Mouse (Mus musculus) myocyte (in vitro differentiated cells): Measurements from ENCODE around the gene Eepd1.

Experiments used
- POLR2A ChIP-seq: IDR thresholded peaks from one replicate; pipeline ENCODE4 v1.6.1; 2011; ENCODE audit warnings: low read depth, mild to moderate bottlenecking, control low read depth, moderate library complexity; ENCODE audit not compliant: insufficient read length
- POLR2AphosphoS2 ChIP-seq: IDR thresholded peaks from one replicate; pipeline ENCODE4 v1.6.1; 2011; ENCODE audit warnings: low read depth, control low read depth; ENCODE audit not compliant: insufficient read length

GRCm38 (mm10) chr9:25496196-25496595 is 14.8 kb downstream of the Eepd1 start:
- no peak for TF ChIP-seq POLR2A
- TF ChIP-seq POLR2AphosphoS2, result no peak
